Comparison of ENCODE assay signal across 7 mouse cellular contexts in genomic region chr2:168230026-168230728, GRCm38 (mm10). TPM values are rescaled to one million over a fixed set of nuclear protein-coding genes. Genes with fewer than 3 reads are reported as not detected.
DNase-seq lines count a peak whose midpoint lies in the region; ATAC-seq and TF ChIP-seq lines count a peak whose summit lies in the region.

Gene Gm20716, minus strand, starts transcription at chr2:168230364.
Gene Dpm1, minus strand, starts transcription at chr2:168230591.
Gene Mocs3, plus strand, starts transcription at chr2:168230622.

- DNase-seq in adrenal gland, postnatal 25 days = peak; percentile 81
- peak; percentile 92 to 94 for DNase-seq in heart, adult 18-20 months
- peak; percentile 92 for DNase-seq in kidney, adult 2 months
- peak; percentile 86 to 92 for DNase-seq in spleen, postnatal 10 days (ENCODE audit: low spot score in 2 of 2)

- peak within 1 kb of the TSS; percentile 100 for H3K4me2 ChIP-seq in embryonic facial prominence, embryonic 12.5 days (replicated peaks)
- peak within 1 kb of the TSS; percentile 99 for H3K4me2 ChIP-seq in limb, embryonic 13.5 days (replicated peaks)
- H3K4me2 ChIP-seq in midbrain, embryonic 16.5 days (ENCODE audit: low read length) = peak within 1 kb of the TSS; percentile 94

- no peaks in the 10 kb centered on the region for H3K9me3 ChIP-seq in embryonic facial prominence, embryonic 12.5 days
- no peaks in the 10 kb centered on the region for H3K9me3 ChIP-seq in limb, embryonic 13.5 days
- H3K9me3 ChIP-seq in midbrain, embryonic 16.5 days (replicated peaks; ENCODE audit: control insufficient read depth, low read length, poor library complexity, severe bottlenecking) = no peaks in the 10 kb centered on the region

- peak within 1 kb of the TSS; percentile 99 for H3K4me3 ChIP-seq in embryonic facial prominence, embryonic 12.5 days
- H3K4me3 ChIP-seq in kidney, adult 2 months (ENCODE audit: insufficient read depth, low read depth, low read length) = peak within 1 kb of the TSS; percentile 63
- H3K4me3 ChIP-seq in limb, embryonic 13.5 days = peak within 1 kb of the TSS; percentile 100
- peak within 1 kb of the TSS; percentile 83 for H3K4me3 ChIP-seq in midbrain, embryonic 16.5 days (ENCODE audit: low read depth, low read length)

- no peak for TF ChIP-seq CTCF in kidney, adult 2 months (conservative IDR thresholded peaks at IDR 0.05; ENCODE audit: insufficient read depth, insufficient read length, low read depth, low read length)

- ATAC-seq in embryonic facial prominence, embryonic 12.5 days (ENCODE audit: insufficient number of reproducible peaks, insufficient read depth, low FRiP score, low TSS enrichment) = peak; percentile 83
- peak; percentile 88 for ATAC-seq in limb, embryonic 13.5 days (ENCODE audit: low FRiP score, low read depth)
- ATAC-seq in midbrain, embryonic 16.5 days = peak; percentile 91

- no peaks in the 10 kb centered on the region for H3K27me3 ChIP-seq in embryonic facial prominence, embryonic 12.5 days
- H3K27me3 ChIP-seq in kidney, adult 2 months (replicated peaks; ENCODE audit: control insufficient read depth, insufficient read depth, low read length) = no peaks in the 10 kb centered on the region
- H3K27me3 ChIP-seq in limb, embryonic 13.5 days = no peaks in the 10 kb centered on the region
- H3K27me3 ChIP-seq in midbrain, embryonic 16.5 days (ENCODE audit: control insufficient read depth, insufficient read depth, low read depth, low read length) = no peaks in the 10 kb centered on the region

- H3K9ac ChIP-seq in embryonic facial prominence, embryonic 12.5 days = peak within 1 kb of the TSS; percentile 94
- peak within 1 kb of the TSS; percentile 87 for H3K9ac ChIP-seq in limb, embryonic 13.5 days
- peak within 1 kb of the TSS; percentile 81 for H3K9ac ChIP-seq in midbrain, embryonic 16.5 days (ENCODE audit: low read depth, low read length)

- TF ChIP-seq POLR2A in kidney, adult 2 months (IDR thresholded peaks at IDR 0.05; ENCODE audit: low read depth, low read length) = peak; percentile 69

- WGBS in embryonic facial prominence, embryonic 12.5 days = under 1% methylated on average over 69 of the region's 73 CpGs
- WGBS in kidney, adult 2 months = under 1% methylated on average over 73 of the region's 73 CpGs
- under 1% methylated on average over 73 of the region's 73 CpGs for WGBS in limb, embryonic 13.5 days
- WGBS in midbrain, embryonic 16.5 days = under 1% methylated on average over 72 of the region's 73 CpGs

- peaks cover 27% of the 10 kb centered on the region for H3K36me3 ChIP-seq in embryonic facial prominence, embryonic 12.5 days
- no peaks in the 10 kb centered on the region; the same call in 1 of the 2 replicates for H3K36me3 ChIP-seq in kidney, adult 2 months (ENCODE audit: control insufficient read depth, insufficient read depth, low read length)
- H3K36me3 ChIP-seq in limb, embryonic 13.5 days = peaks cover 43% of the 10 kb centered on the region
- peaks cover 15% of the 10 kb centered on the region for H3K36me3 ChIP-seq in midbrain, embryonic 16.5 days (ENCODE audit: control insufficient read depth, insufficient read depth, low read length)

- H3K4me1 ChIP-seq in embryonic facial prominence, embryonic 12.5 days = peaks cover 25% of the 10 kb centered on the region
- peaks cover 17% of the 10 kb centered on the region for H3K4me1 ChIP-seq in kidney, adult 2 months (ENCODE audit: control insufficient read depth, insufficient read depth, low read length)
- H3K4me1 ChIP-seq in limb, embryonic 13.5 days = peaks cover 34% of the 10 kb centered on the region
- H3K4me1 ChIP-seq in midbrain, embryonic 16.5 days (ENCODE audit: control insufficient read depth, insufficient read depth, low read length) = peaks cover 35% of the 10 kb centered on the region

- peak within 1 kb of the TSS; percentile 93 for H3K27ac ChIP-seq in embryonic facial prominence, embryonic 12.5 days
- H3K27ac ChIP-seq in kidney, adult 2 months (ENCODE audit: insufficient read depth, low read depth, low read length) = peak within 1 kb of the TSS; percentile 95
- H3K27ac ChIP-seq in limb, embryonic 13.5 days = peak within 1 kb of the TSS; percentile 91
- peak within 1 kb of the TSS; percentile 96 for H3K27ac ChIP-seq in midbrain, embryonic 16.5 days (ENCODE audit: low read length)

RNA-seq across cellular contexts. Expression of gene Gm20716, which starts in this region (rescaled TPM):
- 27.1 and 34.8 TPM in 2 replicates for total RNA-seq in adrenal gland, postnatal 25 days (2021)
- polyA plus RNA-seq in embryonic facial prominence, embryonic 12.5 days (2016; fragmentation: Nextera tagmentation; extraction: Ambion mirVana) = 23.1 and 26.5 TPM in 2 replicates
- 10 to 100 TPM; 14.2 to 21.2 TPM for total RNA-seq in heart, adult 18-20 months (2021)
- 3.4 and 8.5 TPM in 2 replicates for polyA plus RNA-seq in kidney, adult 2 months (2012; rRNA removed)
- 24.5 and 27.1 TPM in 2 replicates for polyA plus RNA-seq in limb, embryonic 13.5 days (2015; fragmentation: Nextera tagmentation; extraction: Ambion mirVana)
- polyA plus RNA-seq in midbrain, embryonic 16.5 days (2015; fragmentation: Nextera tagmentation; extraction: Ambion mirVana) = 18.2 and 21.7 TPM in 2 replicates

RNA-seq across cellular contexts. Expression of gene Dpm1, which starts in this region (rescaled TPM):
- total RNA-seq in adrenal gland, postnatal 25 days (2021) = 95.1 and 156 TPM in 2 replicates
- 87.3 and 93.1 TPM in 2 replicates for polyA plus RNA-seq in embryonic facial prominence, embryonic 12.5 days (2016; fragmentation: Nextera tagmentation; extraction: Ambion mirVana)
- total RNA-seq in heart, adult 18-20 months (2021) = 10 to 100 TPM; 79.1 to 87.3 TPM
- polyA plus RNA-seq in kidney, adult 2 months (2012; rRNA removed) = 35.8 and 36.6 TPM in 2 replicates
- 85.3 and 91.5 TPM in 2 replicates for polyA plus RNA-seq in limb, embryonic 13.5 days (2015; fragmentation: Nextera tagmentation; extraction: Ambion mirVana)
- 80.3 and 83.4 TPM in 2 replicates for polyA plus RNA-seq in midbrain, embryonic 16.5 days (2015; fragmentation: Nextera tagmentation; extraction: Ambion mirVana)

RNA-seq across cellular contexts. Expression of gene Mocs3, which starts in this region (rescaled TPM):
- 13.8 and 16.0 TPM in 2 replicates for total RNA-seq in adrenal gland, postnatal 25 days (2021)
- polyA plus RNA-seq in embryonic facial prominence, embryonic 12.5 days (2016; fragmentation: Nextera tagmentation; extraction: Ambion mirVana) = 12.7 and 13.5 TPM in 2 replicates
- 1 to 10 TPM; 8.4 to 9.4 TPM for total RNA-seq in heart, adult 18-20 months (2021)
- polyA plus RNA-seq in kidney, adult 2 months (2012; rRNA removed) = 9.3 and 14.8 TPM in 2 replicates
- polyA plus RNA-seq in limb, embryonic 13.5 days (2015; fragmentation: Nextera tagmentation; extraction: Ambion mirVana) = 6.7 and 7.0 TPM in 2 replicates
- polyA plus RNA-seq in midbrain, embryonic 16.5 days (2015; fragmentation: Nextera tagmentation; extraction: Ambion mirVana) = 7.5 and 8.5 TPM in 2 replicates

Comparison
In these comparisons a context has a peak if more than half of its experiments do, and no peak if none do; other contexts are left out.
1. Peak in every context shown above with its lines: DNase-seq, ATAC-seq, H3K4me3 ChIP-seq and H3K27ac ChIP-seq.